Mouse (Mus musculus) forebrain, embryonic 16.5 days (tissue): ENCODE measurements around the gene Zcwpw1. TPM values are rescaled to one million over a fixed set of nuclear protein-coding genes. Genes with fewer than 3 reads are reported as not detected.

Experiments
- ATAC-seq: fragments of 200-750 bp; cut with Nextera tagmentation; 2 replicates; pipeline ENCODE4 v1.8.0; 2017; ENCODE audit warnings: mild to moderate bottlenecking, moderate library complexity
- H3K27ac ChIP-seq: fragments of 300-500 bp; sonication (generic); 2 replicates; pipeline ENCODE4 v1.5.1; 2014; ENCODE audit warnings: low read length, control low read depth
- H3K27me3 ChIP-seq: fragments of 300-500 bp; sonication (generic); replicated peaks from 2 replicates; pipeline ENCODE4 v1.6.1; 2014; ENCODE audit warnings: low read length; ENCODE audit not compliant: control insufficient read depth, insufficient read depth
- H3K36me3 ChIP-seq: fragments of 300-500 bp; sonication (generic); 2 replicates; pipeline ENCODE4 v1.6.1; 2014; ENCODE audit not compliant: control insufficient read depth, insufficient read depth
- H3K4me1 ChIP-seq: fragments of 300-500 bp; sonication (generic); replicated peaks from 2 replicates; pipeline ENCODE4 v1.6.1; 2014; ENCODE audit warnings: low read length; ENCODE audit not compliant: control insufficient read depth, insufficient read depth
- H3K4me2 ChIP-seq: fragments of 300-500 bp; sonication (generic); 2 replicates; pipeline ENCODE4 v1.6.1; 2014; ENCODE audit warnings: mild to moderate bottlenecking, low read length, control low read depth
- H3K4me3 ChIP-seq: fragments of 300-500 bp; sonication (generic); replicated peaks from 2 replicates; pipeline ENCODE4 v1.5.1; 2014; ENCODE audit warnings: mild to moderate bottlenecking, low read length, control low read depth
- H3K9ac ChIP-seq: fragments of 300-500 bp; sonication (generic); replicated peaks from 2 replicates; pipeline ENCODE4 v1.6.1; 2014; ENCODE audit warnings: low read depth, low read length, control low read depth
- H3K9me3 ChIP-seq: fragments of 300-500 bp; sonication (generic); 2 replicates; pipeline ENCODE4 v1.6.1; 2016; ENCODE audit warnings: low read length; ENCODE audit not compliant: control insufficient read depth
- WGBS: fragments of 180-500 bp; shearing (Covaris S2); extraction: QIAGEN DNeasy Blood & Tissue Kit; methylation state at CpG from one replicate; pipeline ENCODE4 v1.1.7; 2014; 5-methylcytosine and 5-hydroxymethylcytosine counted together
- polyA plus RNA-seq: library from polyadenylated mRNA; unstranded; fragments of >200 nt; fragmentation: Nextera tagmentation; extraction: Ambion mirVana; gene quantifications from 2 replicates; pipeline ENCODE4 v1.2.1, GENCODE M21; 2015

Zcwpw1 gene
- polyA plus RNA-seq, 1 experiment from 2014 or later: 11.2 TPM

DNA sequence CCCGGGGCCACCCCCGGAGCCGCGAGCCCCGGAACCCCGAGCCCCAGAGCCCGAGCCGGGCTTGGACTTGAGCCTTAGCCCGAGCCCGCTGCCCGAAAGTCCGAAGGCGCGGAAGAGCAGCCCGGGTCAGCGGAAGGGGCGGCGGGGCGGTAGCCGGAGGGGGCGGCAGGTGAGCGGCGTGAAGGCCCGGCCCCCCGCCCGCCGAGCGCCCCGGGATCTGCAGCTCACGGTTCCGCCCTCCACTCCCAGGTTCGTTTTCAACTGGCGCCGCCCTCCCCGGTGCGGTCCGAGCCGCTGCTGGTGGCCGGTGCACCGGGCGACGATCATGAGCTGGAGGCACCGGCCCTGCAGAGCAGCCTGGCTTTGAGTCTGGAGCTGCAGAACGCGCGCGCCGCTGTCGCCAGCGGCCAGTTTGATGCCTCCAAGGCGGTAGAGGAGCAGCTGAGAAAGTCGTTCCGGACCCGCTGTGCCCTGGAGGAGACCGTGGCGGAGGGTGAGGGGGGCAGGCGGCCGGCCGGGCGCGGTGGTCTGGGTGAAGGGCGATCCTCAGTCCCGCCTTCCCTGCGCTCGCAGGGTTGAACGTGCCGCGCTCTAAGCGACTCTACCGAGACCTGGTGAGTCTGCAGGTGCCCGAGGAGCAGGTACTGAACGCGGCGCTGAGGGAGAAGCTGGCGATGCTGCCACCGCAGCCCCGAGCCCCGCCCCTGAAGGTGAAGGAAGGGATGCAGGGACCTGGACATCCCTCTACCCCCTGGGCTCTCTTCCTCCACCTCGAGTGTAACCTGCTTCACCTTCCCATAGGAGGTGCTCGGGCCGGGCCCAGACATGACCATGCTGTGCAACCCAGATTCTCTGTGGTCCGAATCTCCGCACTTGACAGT is 8.3 kb upstream of the Zcwpw1 start:
- Histone ChIP-seq H3K27ac (peak overlapping the region; percentile 84), H3K27me3 (no peaks in the 10 kb centered on the region), H3K9me3 (no peaks in the 10 kb centered on the region), H3K4me3 (peak overlapping the region; percentile 89), H3K4me1 (peaks cover 37% of the 10 kb centered on the region), H3K4me2 (peak overlapping the region; percentile 89), H3K9ac (peak overlapping the region; percentile 92), H3K36me3 (peaks cover 14% of the 10 kb centered on the region)
- WGBS: under 1% methylated on average over 63 of the region's 83 CpGs
- peak; percentile 12 for ATAC-seq

DNA sequence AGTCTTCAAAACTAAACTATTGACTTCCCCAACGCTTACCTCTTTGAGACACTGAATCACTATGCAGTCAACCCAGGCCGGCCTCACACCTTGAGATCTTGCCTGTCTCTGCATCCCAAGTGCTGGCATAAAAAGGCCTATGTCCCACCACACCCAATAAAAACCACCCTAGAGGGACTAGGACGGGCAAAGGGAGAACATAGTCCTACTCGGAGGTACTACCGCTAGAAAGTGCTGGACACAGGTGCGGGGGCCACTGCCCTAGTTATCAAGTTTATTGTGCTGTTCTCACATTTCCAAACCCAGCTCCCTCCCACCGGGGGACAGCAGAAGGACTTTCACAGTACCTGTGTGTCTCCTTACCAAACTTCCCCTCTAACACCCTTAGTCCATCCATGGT is 5.9 kb upstream of the Zcwpw1 start:
- Histone ChIP-seq H3K27ac (no peak overlapping the region), H3K27me3 (no peaks in the 10 kb centered on the region), H3K36me3 (peaks cover 14% of the 10 kb centered on the region), H3K4me3 (no peak overlapping the region), H3K9ac (no peak overlapping the region), H3K4me2 (no peak overlapping the region), H3K4me1 (peaks cover 47% of the 10 kb centered on the region), H3K9me3 (no peaks in the 10 kb centered on the region)
- no peak for ATAC-seq
- WGBS: 94% methylated on average over 7 of the region's 7 CpGs

- no peaks in the 10 kb centered on the region for H3K9me3 ChIP-seq
- ATAC-seq: no peak
- peaks cover 49% of the 10 kb centered on the region for H3K4me1 ChIP-seq
- WGBS: 78% methylated on average over 13 of the region's 13 CpGs
- peak overlapping the region; percentile 89 for H3K4me2 ChIP-seq
- no peak overlapping the region for H3K9ac ChIP-seq
- peaks cover 14% of the 10 kb centered on the region for H3K36me3 ChIP-seq
- H3K27ac ChIP-seq: no peak overlapping the region
- no peaks in the 10 kb centered on the region for H3K27me3 ChIP-seq
- peak overlapping the region; percentile 22 for H3K4me3 ChIP-seq
Measured at GRCm38 (mm10) chr5:137782776-137783522, 4.6 kb upstream of the Zcwpw1 start.

GRCm38 (mm10) chr5:137783901-137784540 is 3.6 kb upstream of the Zcwpw1 start:
- Histone ChIP-seq H3K27me3 (peaks cover 5% of the 10 kb centered on the region; the same call in 1 of the 2 replicates), H3K4me3 (peak overlapping the region; percentile 81), H3K9ac (peak overlapping the region; percentile 4), H3K27ac (no peak overlapping the region), H3K4me2 (peak overlapping the region; percentile 89), H3K36me3 (peaks cover 14% of the 10 kb centered on the region), H3K4me1 (peaks cover 48% of the 10 kb centered on the region), H3K9me3 (no peaks in the 10 kb centered on the region)
- ATAC-seq: no peak
- WGBS: 70% methylated on average over 9 of the region's 9 CpGs

- Histone ChIP-seq H3K4me2 (peak overlapping the region; percentile 89), H3K4me3 (peak overlapping the region; percentile 81), H3K9ac (peak overlapping the region; percentile 91), H3K36me3 (peaks cover 14% of the 10 kb centered on the region), H3K4me1 (peaks cover 47% of the 10 kb centered on the region), H3K27me3 (peaks cover 6% of the 10 kb centered on the region; the same call in 1 of the 2 replicates), H3K27ac (no peak overlapping the region), H3K9me3 (no peaks in the 10 kb centered on the region)
- 89% methylated on average over 14 of the region's 14 CpGs for WGBS
- no peak for ATAC-seq
Measured at GRCm38 (mm10) chr5:137784546-137784945, 3.1 kb upstream of the Zcwpw1 start.

- WGBS: 4% methylated on average over 56 of the region's 62 CpGs
- peaks cover 40% of the 10 kb centered on the region for H3K4me1 ChIP-seq
- H3K4me2 ChIP-seq: peak overlapping the region; percentile 89
- peaks cover 14% of the 10 kb centered on the region for H3K36me3 ChIP-seq
- ATAC-seq: peak; percentile 11
- H3K27ac ChIP-seq: peak overlapping the region; percentile 96
- H3K9me3 ChIP-seq: no peaks in the 10 kb centered on the region
- peak overlapping the region; percentile 81 for H3K4me3 ChIP-seq
- H3K27me3 ChIP-seq: peaks cover 6% of the 10 kb centered on the region; the same call in 1 of the 2 replicates
- peak overlapping the region; percentile 91 for H3K9ac ChIP-seq
Measured at GRCm38 (mm10) chr5:137785164-137786031, 2.2 kb upstream of the Zcwpw1 start.

DNA sequence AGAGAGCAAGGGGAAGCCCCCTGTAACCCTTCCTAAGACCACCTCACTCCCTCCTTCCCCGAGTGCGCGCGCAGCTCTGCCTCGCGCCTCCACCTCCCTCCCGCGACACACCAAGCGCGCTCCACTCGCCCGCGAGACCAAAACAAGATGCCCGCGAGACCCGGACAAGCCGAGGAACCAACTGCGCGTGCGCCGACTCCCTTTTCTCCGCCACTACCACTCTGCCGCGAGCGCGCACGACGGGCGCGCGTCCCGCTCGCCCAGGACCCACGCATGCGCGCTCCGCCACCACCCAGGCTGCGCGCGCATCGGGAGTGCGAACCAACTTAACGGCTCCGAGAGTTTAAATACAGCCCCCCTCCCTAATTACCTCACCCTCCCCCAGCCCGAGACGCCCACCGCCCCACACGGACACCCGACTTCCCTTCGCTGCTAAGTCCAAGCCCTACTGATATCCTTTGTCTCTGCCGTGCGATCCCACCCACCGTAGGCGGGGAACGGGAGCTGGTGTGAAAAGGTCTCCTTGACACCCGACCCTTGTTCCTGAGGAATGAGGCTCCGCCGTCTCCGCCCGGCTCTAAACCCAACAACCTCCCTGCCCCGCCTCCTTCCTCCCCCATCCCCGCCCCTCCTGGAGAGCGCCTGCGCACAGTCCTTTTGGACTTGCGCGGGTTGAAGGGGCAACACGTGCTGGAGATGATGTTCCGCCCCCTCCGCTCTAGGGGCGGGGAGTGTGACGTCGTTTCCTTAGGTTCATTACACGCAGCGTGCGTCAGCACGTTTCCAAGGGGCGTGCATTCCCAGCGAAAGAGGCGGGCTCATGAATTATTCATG is 1.3 kb upstream of the Zcwpw1 start:
- H3K36me3 ChIP-seq: peaks cover 10% of the 10 kb centered on the region
- H3K4me3 ChIP-seq: peak overlapping the region; percentile 81
- no peaks in the 10 kb centered on the region for H3K9me3 ChIP-seq
- peak; percentile 85 for ATAC-seq
- H3K27me3 ChIP-seq: peaks cover 6% of the 10 kb centered on the region; the same call in 1 of the 2 replicates
- H3K27ac ChIP-seq: peak overlapping the region; percentile 96
- peaks cover 36% of the 10 kb centered on the region for H3K4me1 ChIP-seq
- WGBS: under 1% methylated on average over 76 of the region's 79 CpGs
- H3K4me2 ChIP-seq: peak overlapping the region; percentile 93
- H3K9ac ChIP-seq: peak overlapping the region; percentile 91

- H3K27ac ChIP-seq: no peak overlapping the region
- peaks cover 6% of the 10 kb centered on the region; the same call in 1 of the 2 replicates for H3K27me3 ChIP-seq
- H3K4me2 ChIP-seq: peak overlapping the region; percentile 93
- H3K36me3 ChIP-seq: no peaks in the 10 kb centered on the region
- no peak overlapping the region; the same call in 1 of the 2 replicates for H3K9ac ChIP-seq
- H3K9me3 ChIP-seq: no peaks in the 10 kb centered on the region
- H3K4me1 ChIP-seq: peaks cover 26% of the 10 kb centered on the region
- WGBS: 77% methylated on average over 23 of the region's 24 CpGs
- peak overlapping the region; percentile 60 for H3K4me3 ChIP-seq
- no peak for ATAC-seq
Measured at GRCm38 (mm10) chr5:137788171-137788570, 573 bp downstream of the Zcwpw1 start.
